Mouse (Mus musculus) gastrocnemius, adult 2 months (tissue): ENCODE measurements around the gene Cdkn3. TPM values are rescaled to one million over a fixed set of nuclear protein-coding genes. Genes with fewer than 3 reads are reported as not detected.

Experiments used
- total RNA-seq, 2 experiments: library from RNA; stranded (reverse); gene quantifications; 2 replicates each; pipeline ENCODE4 v1.2.3; 2021

Gene Cdkn3
- total RNA-seq, 2 experiments from 2014 or later: not detected

Other genes starting within 250 kb of the Cdkn3 start
- gene Cnih1, start 27.9 kb downstream of the Cdkn3 start, total RNA-seq: 10 to 100 TPM; 54.7 to 55.2 TPM
- 10 to 100 TPM; 19.4 to 20.8 TPM for gene Gmfb, start 61.7 kb downstream of the Cdkn3 start, total RNA-seq
- gene Cgrrf1, start 71.6 kb downstream of the Cdkn3 start, total RNA-seq: 10 to 100 TPM; 53.0 to 58.9 TPM
- 10 to 100 TPM; 50.6 to 52.6 TPM for gene Samd4, start 122.3 kb downstream of the Cdkn3 start, total RNA-seq